Mouse (Mus musculus) spleen, adult 2 months (tissue): ENCODE data around the gene Slc35f1.

Source experiments
- CTCF ChIP-seq: fragments of 200-500 bp; IDR thresholded peaks from 2 replicates; pipeline ENCODE4 v1.5.1; 2011; ENCODE audit warnings: mild to moderate bottlenecking, inconsistent platforms; ENCODE audit not compliant: insufficient read depth, insufficient read length, insufficient replicate concordance; ENCODE audit errors: extremely low read depth
- POLR2A ChIP-seq: fragments of 200-500 bp; IDR thresholded peaks from 2 replicates; pipeline ENCODE4 v1.6.1; 2011; ENCODE audit warnings: low read depth, low read length, inconsistent platforms

- TF ChIP-seq POLR2A: no peak
- no peak for TF ChIP-seq CTCF
Observed at GRCm38 (mm10) chr10:52904914-52905313, 214.6 kb downstream of the Slc35f1 start.
